Mouse (Mus musculus) stomach, embryonic 14.5 days (tissue): ENCODE measurements around the gene Snx7. TPM values are rescaled to one million over a fixed set of nuclear protein-coding genes. Genes with fewer than 3 reads are reported as not detected.

Source experiments
- ATAC-seq: fragments of 200-750 bp; cut with Nextera tagmentation; 2 replicates; pipeline ENCODE4 v1.8.0; 2017; ENCODE audit warnings: low read depth, moderate TSS enrichment; ENCODE audit not compliant: insufficient number of reproducible peaks, insufficient read depth, low FRiP score
- H3K27ac ChIP-seq: fragments of 300-500 bp; sonication (generic); 2 replicates; pipeline ENCODE4 v1.5.1; 2014; ENCODE audit warnings: mild to moderate bottlenecking, low read length, moderate library complexity, mixed read lengths
- H3K27me3 ChIP-seq: fragments of 300-500 bp; sonication (generic); 2 replicates; pipeline ENCODE4 v1.6.1; 2014; ENCODE audit warnings: low read length, control low read depth, mixed read lengths; ENCODE audit not compliant: control insufficient read depth, insufficient read depth
- H3K36me3 ChIP-seq: fragments of 300-500 bp; sonication (generic); 2 replicates; pipeline ENCODE4 v1.6.1; 2014; ENCODE audit warnings: mild to moderate bottlenecking, control low read depth, low read length, moderate library complexity, mixed read lengths; ENCODE audit not compliant: control insufficient read depth, insufficient read depth
- H3K4me1 ChIP-seq: fragments of 300-500 bp; sonication (generic); 2 replicates; pipeline ENCODE4 v1.6.1; 2014; ENCODE audit warnings: low read length, control low read depth, mixed read lengths; ENCODE audit not compliant: control insufficient read depth, insufficient read depth
- H3K4me2 ChIP-seq: fragments of 300-500 bp; sonication (generic); replicated peaks from 2 replicates; pipeline ENCODE4 v1.6.1; 2014; ENCODE audit warnings: low read depth, low read length, control low read depth
- H3K4me3 ChIP-seq: fragments of 300-500 bp; sonication (generic); 2 replicates; pipeline ENCODE4 v1.5.1; 2014; ENCODE audit warnings: low read depth, low read length, control low read depth
- H3K9ac ChIP-seq: fragments of 300-500 bp; sonication (generic); replicated peaks from 2 replicates; pipeline ENCODE4 v1.6.1; 2014; ENCODE audit warnings: low read depth, mild to moderate bottlenecking, control low read depth, low read length, moderate library complexity, mixed read lengths
- H3K9me3 ChIP-seq: fragments of 300-500 bp; sonication (generic); 2 replicates; pipeline ENCODE4 v1.6.1; 2016; ENCODE audit warnings: low read depth, low read length, control low read depth; ENCODE audit not compliant: control insufficient read depth
- WGBS: fragments of 180-500 bp; shearing (Covaris S2); extraction: QIAGEN DNeasy Blood & Tissue Kit; methylation state at CpG from one replicate; pipeline ENCODE4 v1.1.7; 2014; 5-methylcytosine and 5-hydroxymethylcytosine counted together
- microRNA-seq: library from miRNA; unstranded; fragments of <30 nt; microRNA quantifications from one replicate; pipeline ENCODE4, GENCODE M21; 2016
- polyA plus RNA-seq: library from polyadenylated mRNA; unstranded; fragments of >200 nt; fragmentation: Nextera tagmentation; extraction: Ambion mirVana; gene quantifications from 2 replicates; pipeline ENCODE4 v1.2.1, GENCODE M21; 2014

Gene Snx7
- polyA plus RNA-seq, 1 experiment from 2014 or later: 30.4 TPM

DNA sequence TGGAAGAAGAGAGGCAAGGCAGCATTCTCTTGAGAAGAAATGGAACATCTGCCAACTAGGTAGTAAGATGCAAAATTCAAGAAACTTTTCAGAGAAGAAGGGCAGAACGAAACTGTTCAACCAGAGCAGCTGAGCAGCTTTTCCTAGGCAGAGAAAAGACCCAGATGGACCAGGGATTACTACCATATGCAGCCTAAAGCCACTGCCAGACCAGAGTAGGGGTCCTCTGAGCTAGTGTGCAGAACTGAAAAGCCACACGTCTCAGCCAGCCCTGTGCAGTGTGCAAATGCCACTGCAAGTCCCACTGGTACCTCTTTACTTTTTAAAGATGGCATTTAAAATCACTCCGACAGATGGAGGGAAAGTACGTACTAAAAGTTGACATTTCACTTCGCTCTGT lies 129.0 kb downstream of the Snx7 start:
- no peaks in the 10 kb centered on the region for H3K9me3 ChIP-seq
- no peaks in the 10 kb centered on the region for H3K36me3 ChIP-seq
- no peak for ATAC-seq
- H3K9ac ChIP-seq: no peak overlapping the region
- H3K4me3 ChIP-seq: no peak overlapping the region
- WGBS: 67% methylated on average over 5 of the region's 5 CpGs
- H3K4me2 ChIP-seq: no peak overlapping the region
- no peak overlapping the region for H3K27ac ChIP-seq
- H3K27me3 ChIP-seq: no peaks in the 10 kb centered on the region
- H3K4me1 ChIP-seq: no peaks in the 10 kb centered on the region

DNA sequence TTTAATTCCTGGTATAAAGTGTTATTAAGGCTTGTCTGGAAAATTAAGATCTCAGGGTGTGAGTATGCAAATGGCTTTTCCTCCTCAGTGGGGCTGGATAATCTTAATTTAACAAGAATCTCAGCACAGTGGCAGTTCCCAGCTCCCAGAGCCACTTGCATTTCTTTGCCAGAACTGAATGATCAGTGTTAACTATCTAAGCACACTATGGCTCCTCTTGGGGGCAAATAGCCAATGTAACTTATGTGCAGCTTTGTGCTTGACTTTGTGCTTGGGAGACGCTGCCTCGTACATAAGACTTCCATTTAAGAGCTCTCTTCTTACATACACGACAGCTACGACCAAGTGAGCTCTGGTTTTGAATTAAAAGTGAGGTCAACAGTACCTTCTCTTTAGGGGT lies 136.1 kb downstream of the Snx7 start:
- Histone ChIP-seq H3K4me2 (no peak overlapping the region), H3K9me3 (no peaks in the 10 kb centered on the region), H3K27ac (no peak overlapping the region), H3K27me3 (no peaks in the 10 kb centered on the region), H3K9ac (no peak overlapping the region), H3K4me3 (no peak overlapping the region), H3K4me1 (no peaks in the 10 kb centered on the region), H3K36me3 (no peaks in the 10 kb centered on the region)
- 86% methylated on average over 4 of the region's 4 CpGs for WGBS
- no peak for ATAC-seq

Small RNAs within 50 kb of the gene (microRNA-seq; reads per million reads assigned to microRNA genes)
- not detected for gene Gm24811
